Mouse (Mus musculus) intestine, embryonic 15.5 days (tissue): Measurements from ENCODE around the gene Alkbh1. TPM values are rescaled to one million over a fixed set of nuclear protein-coding genes. Genes with fewer than 3 reads are reported as not detected.

Source experiments
- ATAC-seq: fragments of 200-750 bp; cut with Nextera tagmentation; 2 replicates; pipeline ENCODE4 v1.8.0; 2017; ENCODE audit warnings: moderate TSS enrichment, moderate library complexity
- H3K27ac ChIP-seq: fragments of 300-500 bp; sonication (generic); 2 replicates; pipeline ENCODE4 v1.5.1; 2015; ENCODE audit warnings: mild to moderate bottlenecking, inconsistent platforms
- H3K27me3 ChIP-seq: fragments of 300-500 bp; sonication (generic); replicated peaks from 2 replicates; pipeline ENCODE4 v1.6.1; 2015; ENCODE audit warnings: inconsistent platforms
- H3K36me3 ChIP-seq: fragments of 300-500 bp; sonication (generic); 2 replicates; pipeline ENCODE4 v1.6.1; 2015; ENCODE audit warnings: inconsistent platforms
- H3K4me1 ChIP-seq: fragments of 300-500 bp; sonication (generic); replicated peaks from 2 replicates; pipeline ENCODE4 v1.6.1; 2015; ENCODE audit warnings: inconsistent platforms
- H3K4me2 ChIP-seq: fragments of 300-500 bp; sonication (generic); replicated peaks from 2 replicates; pipeline ENCODE4 v1.6.1; 2015; ENCODE audit warnings: mild to moderate bottlenecking, inconsistent platforms
- H3K4me3 ChIP-seq: fragments of 300-500 bp; sonication (generic); replicated peaks from 2 replicates; pipeline ENCODE4 v1.5.1; 2015; ENCODE audit warnings: inconsistent platforms
- H3K9ac ChIP-seq: fragments of 300-500 bp; sonication (generic); 2 replicates; pipeline ENCODE4 v1.6.1; 2015; ENCODE audit warnings: inconsistent platforms
- H3K9me3 ChIP-seq: fragments of 300-500 bp; sonication (generic); 2 replicates; pipeline ENCODE4 v1.6.1; 2016; ENCODE audit warnings: inconsistent platforms
- WGBS: fragments of 180-500 bp; shearing (Covaris S2); methylation state at CpG from one replicate; pipeline ENCODE4 v1.1.7; 2015; 5-methylcytosine and 5-hydroxymethylcytosine counted together
- polyA plus RNA-seq: library from polyadenylated mRNA; unstranded; fragments of >200 nt; fragmentation: Nextera tagmentation; extraction: Ambion mirVana; gene quantifications from 2 replicates; pipeline ENCODE4 v1.2.1, GENCODE M21; 2015

The Alkbh1 gene
- polyA plus RNA-seq, 1 experiment from 2014 or later = 48.3 TPM

- Histone ChIP-seq H3K27ac (no peak overlapping the region), H3K4me3 (no peak overlapping the region), H3K36me3 (no peaks in the 10 kb centered on the region), H3K4me1 (peaks cover 7% of the 10 kb centered on the region; the same call in 1 of the 2 replicates), H3K27me3 (no peaks in the 10 kb centered on the region), H3K9me3 (no peaks in the 10 kb centered on the region), H3K4me2 (no peak overlapping the region), H3K9ac (no peak overlapping the region)
- peak; percentile 50; the same call in 1 of the 2 replicates for ATAC-seq
- 18% methylated on average over 4 of the region's 4 CpGs for WGBS
Measured at GRCm38 (mm10) chr12:87413179-87413790, 30.5 kb downstream of the Alkbh1 start.

DNA sequence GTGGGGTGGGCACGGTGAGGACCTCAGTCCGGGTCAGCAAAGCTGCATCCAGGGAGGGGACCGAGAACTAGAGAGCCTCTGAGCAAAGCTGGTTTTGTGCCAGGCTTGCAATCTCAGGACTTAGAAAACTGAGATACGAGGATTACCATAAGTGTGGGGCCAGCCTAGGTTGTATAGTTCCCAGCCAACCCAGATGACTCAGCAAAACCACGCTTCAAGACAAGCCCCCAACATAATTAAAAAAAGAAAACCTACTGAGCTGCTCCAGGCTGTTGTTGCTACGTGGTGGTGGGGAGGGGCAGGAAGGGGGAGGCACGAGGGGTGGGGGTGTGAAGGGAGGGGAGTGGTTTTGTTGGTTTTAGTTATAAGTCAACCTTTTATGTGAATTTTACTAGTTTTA lies 32.8 kb downstream of the Alkbh1 start:
- Histone ChIP-seq H3K36me3 (no peaks in the 10 kb centered on the region), H3K27ac (no peak overlapping the region), H3K4me2 (no peak overlapping the region), H3K9me3 (no peaks in the 10 kb centered on the region), H3K27me3 (no peaks in the 10 kb centered on the region), H3K4me1 (peaks cover 15% of the 10 kb centered on the region; the same call in 1 of the 2 replicates), H3K4me3 (no peak overlapping the region), H3K9ac (no peak overlapping the region)
- 45% methylated on average over 7 of the region's 7 CpGs for WGBS
- ATAC-seq = peak; percentile 10; the same call in 1 of the 2 replicates

DNA sequence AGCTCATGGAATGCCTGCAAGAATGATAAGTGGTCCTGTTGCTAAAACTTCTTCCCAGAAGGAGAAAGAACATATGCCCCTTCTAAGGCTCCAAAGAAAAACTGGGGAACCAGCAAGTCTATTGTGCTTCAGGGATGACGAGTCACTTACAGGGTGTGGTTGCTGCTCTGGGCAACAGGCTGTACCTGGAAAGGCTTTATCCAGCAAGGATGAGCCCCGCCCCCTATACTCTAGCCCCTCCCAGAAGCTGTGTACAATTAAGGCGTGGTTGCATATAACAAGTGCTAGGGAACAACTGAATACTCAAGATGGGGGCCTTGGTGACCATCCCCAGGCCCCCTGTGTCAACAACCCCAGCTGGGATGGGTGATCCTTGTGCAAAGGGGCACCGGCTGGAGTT lies 34.7 kb downstream of the Alkbh1 start:
- Histone ChIP-seq H3K4me3 (no peak overlapping the region), H3K36me3 (no peaks in the 10 kb centered on the region), H3K9ac (no peak overlapping the region), H3K9me3 (no peaks in the 10 kb centered on the region), H3K27me3 (no peaks in the 10 kb centered on the region), H3K27ac (no peak overlapping the region), H3K4me1 (peaks cover 15% of the 10 kb centered on the region; the same call in 1 of the 2 replicates), H3K4me2 (no peak overlapping the region)
- peak; percentile 41; the same call in 1 of the 2 replicates for ATAC-seq
- WGBS = 68% methylated on average over 4 of the region's 4 CpGs

- H3K4me3 ChIP-seq = no peak overlapping the region
- H3K27me3 ChIP-seq = no peaks in the 10 kb centered on the region
- no peaks in the 10 kb centered on the region for H3K36me3 ChIP-seq
- no peaks in the 10 kb centered on the region for H3K9me3 ChIP-seq
- WGBS = 29% methylated on average over 20 of the region's 21 CpGs
- H3K4me1 ChIP-seq = peaks cover 15% of the 10 kb centered on the region; the same call in 1 of the 2 replicates
- peak; percentile 52 for ATAC-seq
- H3K9ac ChIP-seq = no peak overlapping the region
- peak overlapping the region; percentile 28; the same call in 1 of the 2 replicates for H3K27ac ChIP-seq
- H3K4me2 ChIP-seq = peak overlapping the region; percentile 48
Measured at GRCm38 (mm10) chr12:87407869-87408605, 35.8 kb downstream of the Alkbh1 start.

DNA sequence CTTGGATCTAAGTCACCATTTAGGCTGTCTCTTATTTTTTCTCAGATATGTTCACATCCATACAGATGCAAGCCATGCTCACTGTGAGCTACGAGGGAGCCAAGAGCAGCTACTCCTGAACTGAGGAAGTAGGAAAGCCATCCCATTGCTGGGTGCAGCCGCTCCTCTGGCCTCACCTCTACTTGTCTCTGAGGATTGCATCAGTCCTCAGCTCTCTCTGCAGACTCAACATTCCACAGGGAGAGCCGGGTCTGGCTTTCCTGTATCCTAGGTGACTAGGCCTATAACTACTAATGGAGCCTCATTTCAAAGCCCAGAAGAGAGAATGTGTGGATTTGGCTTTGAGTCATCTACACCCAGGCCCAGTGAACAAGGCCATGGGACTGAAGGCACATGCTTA lies 38.1 kb downstream of the Alkbh1 start:
- Histone ChIP-seq H3K36me3 (no peaks in the 10 kb centered on the region), H3K9ac (no peak overlapping the region), H3K9me3 (no peaks in the 10 kb centered on the region), H3K4me3 (no peak overlapping the region), H3K27me3 (no peaks in the 10 kb centered on the region), H3K4me1 (peaks cover 10% of the 10 kb centered on the region; the same call in 1 of the 2 replicates), H3K4me2 (no peak overlapping the region), H3K27ac (no peak overlapping the region)
- ATAC-seq = peak; percentile 55
- 61% methylated on average over 3 of the region's 3 CpGs for WGBS

DNA sequence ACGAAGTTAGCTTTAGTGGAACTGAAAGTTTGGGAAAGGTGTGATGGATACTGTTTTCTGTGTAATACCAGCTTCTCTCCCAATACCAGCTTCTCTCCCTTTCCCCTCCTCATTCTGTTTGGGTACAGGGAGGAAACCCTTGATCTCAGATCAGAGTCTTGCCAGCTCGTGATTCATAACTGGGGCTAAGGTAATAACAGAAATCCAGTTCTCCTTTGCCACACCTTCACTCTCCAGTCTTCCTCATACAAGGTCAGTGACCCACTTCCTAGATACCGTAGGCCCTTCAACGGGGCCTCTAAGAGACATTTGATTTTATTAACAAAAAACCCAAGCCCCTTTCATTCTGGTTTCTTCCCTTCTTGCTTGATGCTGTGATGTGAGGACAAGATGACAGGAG lies 38.7 kb downstream of the Alkbh1 start:
- no peak overlapping the region for H3K27ac ChIP-seq
- peak; percentile 72 for ATAC-seq
- H3K4me3 ChIP-seq = no peak overlapping the region
- no peaks in the 10 kb centered on the region for H3K9me3 ChIP-seq
- no peaks in the 10 kb centered on the region for H3K27me3 ChIP-seq
- no peak overlapping the region for H3K4me2 ChIP-seq
- no peaks in the 10 kb centered on the region for H3K36me3 ChIP-seq
- 68% methylated on average over 4 of the region's 4 CpGs for WGBS
- H3K4me1 ChIP-seq = peaks cover 10% of the 10 kb centered on the region; the same call in 1 of the 2 replicates
- H3K9ac ChIP-seq = no peak overlapping the region

GRCm38 (mm10) chr12:87401883-87402282 lies 41.9 kb downstream of the Alkbh1 start:
- 65% methylated on average over 6 of the region's 6 CpGs for WGBS
- H3K4me2 ChIP-seq = no peak overlapping the region
- H3K4me3 ChIP-seq = no peak overlapping the region
- no peaks in the 10 kb centered on the region for H3K27me3 ChIP-seq
- ATAC-seq = no peak
- H3K4me1 ChIP-seq = 0 out of 2 replicates have a peak, but pooled peaks cover 3% of the 10 kb centered on the region
- no peaks in the 10 kb centered on the region for H3K36me3 ChIP-seq
- no peak overlapping the region for H3K27ac ChIP-seq
- H3K9ac ChIP-seq = no peak overlapping the region
- no peaks in the 10 kb centered on the region for H3K9me3 ChIP-seq

DNA sequence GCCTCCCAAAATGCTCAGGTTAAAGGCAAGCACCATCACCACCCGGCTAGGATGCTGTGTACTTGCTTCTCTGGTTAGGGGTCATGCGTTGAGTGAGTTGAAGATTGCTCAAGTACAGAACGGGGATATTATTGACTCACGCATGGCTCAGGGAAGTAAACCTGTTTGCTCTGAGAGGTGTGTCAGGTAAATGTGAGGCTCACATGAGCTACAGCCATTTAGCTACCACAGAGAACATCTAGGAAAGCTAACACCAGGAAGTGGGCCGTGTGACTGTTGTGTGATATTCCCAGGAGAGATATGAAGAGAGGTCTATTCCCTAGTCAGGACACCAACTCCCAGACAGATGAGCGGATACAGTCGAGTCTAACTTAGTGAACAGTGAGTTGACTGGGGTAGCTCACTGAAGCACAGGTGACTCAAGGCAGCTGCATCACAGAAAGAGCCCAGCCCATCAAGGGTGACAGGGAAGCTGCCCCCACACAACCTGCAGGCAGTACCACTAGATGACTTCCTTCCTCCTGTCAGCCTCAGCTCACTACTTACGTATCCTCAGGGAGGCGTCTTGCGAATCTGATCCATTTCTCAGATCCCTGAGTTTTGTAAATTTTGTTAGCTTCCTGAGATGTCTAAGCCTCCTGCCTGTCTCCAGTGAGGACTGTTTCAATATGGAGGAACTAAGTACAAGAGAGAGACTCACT lies 44.5 kb downstream of the Alkbh1 start:
- Histone ChIP-seq H3K9ac (no peak overlapping the region), H3K4me2 (no peak overlapping the region), H3K27ac (0 out of 2 replicates have a peak overlapping the region, but pooled peaks have one; percentile 42), H3K4me1 (0 out of 2 replicates have a peak, but pooled peaks cover 3% of the 10 kb centered on the region), H3K36me3 (no peaks in the 10 kb centered on the region), H3K27me3 (no peaks in the 10 kb centered on the region), H3K4me3 (no peak overlapping the region), H3K9me3 (no peaks in the 10 kb centered on the region)
- peak; percentile 81 for ATAC-seq
- 63% methylated on average over 10 of the region's 10 CpGs for WGBS

GRCm38 (mm10) chr12:87397811-87398417 lies 45.9 kb downstream of the Alkbh1 start:
- Histone ChIP-seq H3K4me1 (0 out of 2 replicates have a peak, but pooled peaks cover 3% of the 10 kb centered on the region), H3K36me3 (no peaks in the 10 kb centered on the region), H3K4me3 (no peak overlapping the region), H3K27ac (no peak overlapping the region), H3K4me2 (no peak overlapping the region), H3K9me3 (no peaks in the 10 kb centered on the region), H3K27me3 (no peaks in the 10 kb centered on the region), H3K9ac (no peak overlapping the region)
- 62% methylated on average over 4 of the region's 4 CpGs for WGBS
- no peak for ATAC-seq

GRCm38 (mm10) chr12:87397126-87397525 lies 46.7 kb downstream of the Alkbh1 start:
- H3K4me2 ChIP-seq = no peak overlapping the region
- no peaks in the 10 kb centered on the region for H3K9me3 ChIP-seq
- H3K27me3 ChIP-seq = no peaks in the 10 kb centered on the region
- ATAC-seq = no peak
- H3K27ac ChIP-seq = no peak overlapping the region
- 0 out of 2 replicates have a peak, but pooled peaks cover 3% of the 10 kb centered on the region for H3K4me1 ChIP-seq
- 89% methylated on average over 4 of the region's 4 CpGs for WGBS
- H3K4me3 ChIP-seq = no peak overlapping the region
- no peak overlapping the region for H3K9ac ChIP-seq
- H3K36me3 ChIP-seq = no peaks in the 10 kb centered on the region

DNA sequence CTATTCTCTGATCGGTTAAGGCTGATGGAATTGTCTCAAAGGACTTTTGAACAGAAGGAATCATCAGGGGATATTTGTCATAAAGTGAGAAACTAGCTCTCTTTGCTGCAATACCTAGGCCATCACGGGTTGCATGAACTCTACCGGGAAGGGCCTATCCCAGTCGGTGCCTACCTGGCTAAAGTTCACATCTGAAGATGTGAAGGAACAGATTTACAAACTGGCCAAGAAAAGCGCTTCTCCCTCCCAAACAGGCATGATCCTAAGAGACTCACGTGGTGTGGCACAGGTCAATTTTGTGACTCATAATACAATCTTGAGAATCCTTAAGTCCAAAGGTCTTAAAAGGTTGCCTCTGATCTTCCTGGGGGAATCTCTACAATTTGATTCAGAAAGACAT lies 49.5 kb downstream of the Alkbh1 start:
- Histone ChIP-seq H3K4me3 (no peak overlapping the region), H3K27ac (no peak overlapping the region), H3K4me1 (0 out of 2 replicates have a peak, but pooled peaks cover 3% of the 10 kb centered on the region), H3K36me3 (no peaks in the 10 kb centered on the region), H3K27me3 (no peaks in the 10 kb centered on the region), H3K9ac (no peak overlapping the region), H3K4me2 (no peak overlapping the region), H3K9me3 (no peaks in the 10 kb centered on the region)
- ATAC-seq = peak; percentile 54
- WGBS = 73% methylated on average over 6 of the region's 6 CpGs
